Mouse (Mus musculus): ENCODE results near the gene Lypla2.
"Not testable (repeated sequence)": the region's sequence is repeated elsewhere in the genome, so short reads cannot be mapped to it uniquely, and the experiment has no call there.

Lypla2 gene

DNA sequence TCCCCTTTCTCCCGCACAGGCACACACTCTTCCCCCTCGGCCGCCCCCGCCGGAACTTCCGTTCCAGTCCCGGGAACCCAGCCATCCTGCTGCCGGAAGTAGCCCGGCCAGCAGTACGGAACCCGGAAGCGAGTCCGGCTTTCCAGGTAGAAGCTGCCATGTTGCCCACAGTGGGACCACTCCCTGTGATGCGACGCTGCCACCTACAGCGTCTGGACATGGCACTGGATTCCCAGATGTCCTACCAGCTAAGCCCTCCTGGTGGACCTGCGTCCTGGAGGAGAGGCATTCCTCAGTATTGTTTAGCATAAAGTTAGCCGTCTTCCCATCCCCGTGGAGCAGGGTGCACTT is at the start of gene Lypla2:
TSS of gene Lypla2 (minus strand) at position 71 of the 351 bp plus-strand sequence.
- peak; percentile 95 for DNase-seq (ENCODE audit: low spot score in 2 of 2)

DNA sequence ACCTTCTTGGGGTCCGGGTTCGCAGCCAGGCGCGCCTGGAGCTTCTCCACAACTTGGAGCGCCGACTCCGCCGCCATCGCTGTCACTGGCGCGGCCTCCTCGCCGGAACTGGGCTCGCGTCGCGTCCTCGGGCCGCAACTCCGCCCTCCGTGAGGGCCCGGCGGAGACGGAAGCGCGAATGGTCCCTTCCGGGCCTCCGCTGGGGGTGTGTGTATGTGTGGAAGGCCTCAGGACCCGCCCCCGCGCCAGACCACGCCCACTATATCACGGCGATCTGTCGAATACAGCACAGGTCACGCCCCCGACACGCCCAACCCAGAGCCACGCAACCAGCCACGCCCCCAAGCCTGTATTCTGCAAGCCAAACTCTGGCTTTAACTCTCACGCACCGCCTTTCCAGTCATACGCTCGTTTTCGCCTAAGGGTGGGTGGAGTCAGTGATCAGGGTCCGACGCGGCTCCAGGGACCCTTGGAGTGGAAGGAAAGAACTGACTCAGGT is 49.2 kb upstream of the Lypla2 start, which contains the start of gene Eloa:
TSS of gene Eloa (minus strand) at position 215 of the 499 bp plus-strand sequence.
- peak; percentile 100 for DNase-seq (ENCODE audit: low spot score in 2 of 2)

DNA sequence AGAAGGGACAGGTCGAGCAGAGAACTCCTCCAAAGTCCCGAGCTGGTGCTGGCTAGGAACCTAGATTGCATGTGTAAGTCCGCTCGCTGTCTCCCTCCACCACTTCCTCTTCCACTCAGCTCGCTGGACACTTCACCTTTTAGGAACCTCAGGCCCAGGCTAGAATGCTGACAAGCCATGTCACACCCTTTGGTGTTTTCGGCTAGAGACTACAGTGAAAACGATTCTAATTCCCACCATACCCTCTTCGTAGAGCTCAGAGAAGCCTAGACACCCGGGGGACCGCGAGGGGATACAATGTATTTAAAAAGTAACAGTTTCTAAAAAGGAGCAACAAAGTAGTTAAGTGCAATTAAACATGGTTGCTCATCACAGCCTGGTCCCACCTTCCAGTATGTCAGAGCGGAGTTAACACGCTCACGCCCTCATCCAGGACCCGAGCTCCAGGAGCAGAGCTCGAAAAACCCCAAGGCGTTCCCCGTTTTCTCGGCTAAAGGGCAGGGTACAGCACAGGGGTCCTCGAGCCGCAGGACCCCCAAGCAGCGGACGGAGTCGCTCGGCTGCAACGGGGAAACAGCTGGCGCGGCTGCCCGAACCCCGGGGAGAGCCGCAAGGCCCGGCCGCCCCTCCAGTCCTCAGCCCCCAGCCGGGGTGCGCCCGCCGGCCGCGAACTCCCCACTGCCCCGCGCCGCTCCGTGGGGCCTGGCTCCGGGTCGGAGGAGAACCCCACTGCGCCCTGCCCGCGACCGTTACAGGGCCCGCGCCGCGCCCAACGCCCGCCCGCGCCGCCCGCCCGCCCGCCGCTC is 48.5 kb upstream of the Lypla2 start:
- peak; percentile 34 to 35 for DNase-seq (ENCODE audit: low spot score in 2 of 2)

DNA sequence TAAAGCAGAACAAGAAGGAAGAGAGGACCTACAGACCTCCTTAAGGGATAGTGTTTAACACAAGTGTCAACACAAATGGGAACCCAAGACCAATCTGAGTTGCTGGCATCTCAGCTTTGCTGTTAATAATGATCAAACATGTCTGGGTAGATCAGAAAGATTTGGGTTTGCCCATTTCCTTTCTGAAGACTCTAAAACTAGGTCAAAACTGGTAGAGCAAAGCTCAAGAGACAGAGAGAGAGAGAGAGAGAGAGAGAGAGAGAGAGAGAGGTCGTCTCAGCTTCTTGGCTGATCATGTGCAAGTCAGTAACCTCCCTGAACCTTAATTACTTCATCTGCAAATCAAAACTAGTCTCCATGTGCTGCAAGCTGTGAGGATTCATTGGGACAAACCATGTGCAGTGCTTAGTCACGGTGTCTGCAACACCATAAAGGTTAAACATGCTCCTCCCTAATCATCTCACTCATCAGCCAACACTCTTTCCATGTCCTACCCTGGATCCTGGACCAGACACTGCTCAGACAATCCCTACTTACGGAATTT is 43.7 kb upstream of the Lypla2 start:
- no peak for DNase-seq (ENCODE audit: low spot score in 2 of 2)

- DNase-seq (ENCODE audit: low spot score in 2 of 2): no peak
These were observed 38.2 kb upstream of the Lypla2 start for GRCm38 (mm10) chr4:136010586-136010985.

DNA sequence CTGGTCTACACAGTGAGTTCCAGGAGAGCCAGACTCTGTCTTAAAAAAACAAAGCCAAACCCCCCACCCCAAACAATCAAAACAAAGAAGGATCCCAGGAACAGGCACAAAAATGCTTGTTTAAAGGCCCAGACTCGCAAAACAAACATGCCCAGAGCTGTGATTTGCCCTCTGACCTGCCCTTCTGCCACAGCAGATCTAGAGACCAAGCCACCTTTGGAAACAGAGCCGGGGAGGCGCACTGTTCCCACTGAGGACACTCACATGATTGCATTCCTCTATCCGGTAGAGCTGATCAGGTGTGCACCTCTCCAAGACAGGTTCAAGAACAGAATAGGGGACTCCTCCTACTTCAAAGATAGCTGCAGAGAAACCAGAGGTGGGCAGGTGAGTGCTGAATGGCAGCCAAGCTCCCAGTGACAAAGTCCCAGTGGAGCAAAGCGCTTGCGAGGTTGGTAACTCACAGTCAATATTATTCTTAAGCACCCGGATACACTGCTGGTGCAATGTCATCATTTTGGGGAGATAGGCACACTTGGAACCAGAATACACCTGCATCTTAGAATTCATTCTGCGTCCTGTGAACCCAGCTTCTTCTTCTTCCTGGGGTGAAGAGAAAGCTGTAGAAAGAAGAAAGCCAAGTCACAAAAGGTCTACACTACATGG is 36.5 kb upstream of the Lypla2 start:
- DNase-seq (ENCODE audit: low spot score in 2 of 2): no peak

- no peak for DNase-seq (ENCODE audit: low spot score in 2 of 2)
These were observed 34.4 kb upstream of the Lypla2 start for GRCm38 (mm10) chr4:136006821-136007220.

DNA sequence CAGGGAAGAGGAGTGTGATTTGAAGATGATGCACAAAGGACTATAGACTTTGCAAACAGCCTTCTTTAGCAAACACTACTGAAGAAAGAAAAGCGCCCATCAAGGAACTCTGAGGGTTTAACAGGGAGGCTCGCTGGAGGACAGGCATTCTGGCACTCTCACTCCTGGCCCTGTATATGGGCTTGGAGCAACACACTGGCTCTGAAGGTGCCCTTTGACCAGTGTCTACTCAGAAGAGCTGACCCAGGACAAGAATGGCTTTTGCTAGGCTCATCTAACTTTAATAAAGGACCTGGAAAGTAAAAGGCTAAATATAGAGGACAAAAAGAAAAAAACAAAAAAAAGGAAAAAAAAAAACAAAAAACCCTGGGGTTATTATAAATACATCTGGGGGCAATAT is 32.5 kb upstream of the Lypla2 start:
- DNase-seq (ENCODE audit: low spot score in 2 of 2): no peak

GRCm38 (mm10) chr4:136004107-136004675 is 31.8 kb upstream of the Lypla2 start:
- no peak for DNase-seq (ENCODE audit: low spot score in 2 of 2)

GRCm38 (mm10) chr4:135995118-135995517 is 22.7 kb upstream of the Lypla2 start:
- DNase-seq (ENCODE audit: low spot score in 2 of 2): no peak

GRCm38 (mm10) chr4:135993941-135994340 is 21.5 kb upstream of the Lypla2 start:
- no peak for DNase-seq (ENCODE audit: low spot score in 2 of 2)

DNA sequence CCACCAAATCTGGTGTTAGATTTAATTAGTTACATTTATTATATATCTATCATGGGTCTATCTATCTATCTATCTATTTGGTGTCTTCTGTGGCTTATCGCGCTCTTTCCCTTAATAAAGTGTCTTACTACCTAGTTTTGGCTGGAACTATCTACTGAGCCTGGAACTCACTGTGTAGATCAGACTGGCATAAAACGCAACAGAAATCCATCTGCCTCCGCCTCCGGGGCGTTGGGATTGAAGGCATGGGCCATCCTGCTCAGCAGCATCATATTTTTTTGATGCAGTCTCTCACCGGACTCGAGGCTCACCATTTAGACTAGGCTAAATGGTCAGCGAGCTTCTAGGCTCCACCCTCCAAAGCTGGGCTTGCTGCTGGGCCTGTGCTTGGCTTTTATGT is 15.3 kb upstream of the Lypla2 start:
- peak in 1 of 2 experiments; percentile 44 for DNase-seq (ENCODE audit: low spot score in 2 of 2)

- DNase-seq (ENCODE audit: low spot score in 2 of 2): peak; percentile 94
These were observed 14.7 kb upstream of the Lypla2 start, which contains the start of gene Pithd1 for GRCm38 (mm10) chr4:135986943-135987710. Gene Pithd1, minus strand, starts transcription at chr4:135987264.

DNA sequence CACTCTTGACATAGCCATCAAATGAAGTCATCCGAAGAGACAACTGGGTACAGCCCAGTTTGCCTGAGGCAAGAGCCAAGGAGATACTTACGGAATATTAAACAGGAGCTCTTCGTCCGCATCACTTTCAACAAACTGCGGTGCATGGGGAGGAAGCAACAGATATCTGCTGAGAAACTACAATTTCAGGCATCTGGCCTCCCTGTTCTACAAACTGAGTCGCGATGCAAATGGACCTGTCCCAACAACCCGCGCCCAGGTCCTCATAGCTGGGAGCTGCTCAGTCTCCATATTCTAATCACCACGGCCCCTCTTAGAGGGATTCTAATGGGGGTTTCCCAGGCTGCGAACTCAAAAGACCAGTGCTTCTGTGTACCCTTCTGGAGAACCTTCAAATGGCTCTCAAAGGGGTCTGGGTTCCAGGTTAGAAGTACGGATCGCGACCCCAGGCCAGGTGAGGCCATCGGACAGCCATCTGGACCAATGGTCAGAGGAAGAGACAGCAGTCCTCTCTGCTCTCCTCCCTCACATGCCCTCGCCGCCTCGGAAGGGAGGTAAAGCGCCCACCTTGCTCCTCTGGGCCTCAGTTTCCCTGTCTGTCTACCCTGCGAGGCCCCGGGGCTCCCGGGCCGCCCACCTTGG is 14.0 kb upstream of the Lypla2 start:
- DNase-seq (ENCODE audit: low spot score in 2 of 2): peak; percentile 33 to 39

- DNase-seq (ENCODE audit: low spot score in 2 of 2): no peak
These were observed 13.3 kb upstream of the Lypla2 start for GRCm38 (mm10) chr4:135985769-135986168.

DNA sequence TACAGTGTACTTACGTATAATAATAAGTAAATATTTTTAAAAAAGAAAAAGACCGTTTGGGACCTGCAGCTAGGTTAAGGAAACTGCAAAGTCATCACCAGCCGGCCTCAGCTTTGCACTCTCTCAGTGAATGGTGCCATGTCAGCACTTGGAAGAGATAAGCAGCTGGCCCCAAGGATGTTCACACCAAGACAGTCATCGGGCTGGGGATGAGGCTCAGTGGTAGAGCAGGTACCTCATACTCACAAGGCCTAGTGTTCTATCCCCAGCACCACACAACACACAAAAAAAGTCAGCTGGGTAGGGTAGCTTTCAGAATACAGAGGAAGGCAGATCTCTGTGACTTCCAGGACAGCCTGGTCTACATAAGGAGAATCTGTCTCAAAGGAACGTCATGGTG is 12.8 kb upstream of the Lypla2 start:
- DNase-seq (ENCODE audit: low spot score in 2 of 2): no peak

DNA sequence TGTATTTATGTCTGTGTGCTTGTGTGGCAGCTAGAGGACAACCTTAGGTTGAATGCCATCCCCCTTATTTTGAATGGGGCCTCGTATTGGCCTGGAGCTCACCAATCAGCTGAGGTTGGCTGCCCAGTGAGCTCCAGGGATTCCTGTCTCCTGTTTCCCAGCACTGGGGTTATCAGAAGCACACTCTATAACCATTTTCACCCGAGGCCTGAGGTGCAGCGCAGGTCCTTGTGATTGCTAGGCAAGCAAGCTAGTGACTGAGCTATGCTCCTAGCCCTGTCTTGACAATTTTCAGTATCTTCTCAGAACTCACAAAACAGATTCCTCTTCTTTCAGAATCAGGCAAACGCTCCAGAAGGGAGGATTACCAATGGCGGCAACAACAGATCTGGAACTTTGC is 12.1 kb upstream of the Lypla2 start:
- DNase-seq (ENCODE audit: low spot score in 2 of 2): no peak

GRCm38 (mm10) chr4:135981524-135982063 is 9.2 kb upstream of the Lypla2 start:
- DNase-seq (ENCODE audit: low spot score in 2 of 2): peak; percentile 77 to 86

GRCm38 (mm10) chr4:135980223-135980622 is 7.8 kb upstream of the Lypla2 start:
- DNase-seq (ENCODE audit: low spot score in 2 of 2): not testable (repeated sequence)

- DNase-seq (ENCODE audit: low spot score in 2 of 2): no peak
These were observed 3.7 kb upstream of the Lypla2 start for GRCm38 (mm10) chr4:135976146-135976545.
